ENCODE assay signal across 8 mouse cellular contexts in genomic region chr5:125520930-125521590, GRCm38 (mm10). TPM values are rescaled to one million over a fixed set of nuclear protein-coding genes. Genes with fewer than 3 reads are reported as not detected.
A peak's percentile ranks its signal among the peaks of the same experiment; 100 is the strongest.
DNase-seq lines count a peak whose midpoint lies in the region; ATAC-seq and TF ChIP-seq lines count a peak whose summit lies in the region.

No protein-coding gene starts in this region.

- H3K4me3 ChIP-seq in hindbrain, embryonic 10.5 days, result no peak overlapping the region; the same call in 1 of the 2 replicates
- H3K4me3 ChIP-seq in hindbrain, embryonic 14.5 days (replicated peaks; ENCODE audit: low read length), result no peak overlapping the region
- H3K4me3 ChIP-seq in lung, adult 2 months (replicated peaks; ENCODE audit: extremely low read depth, low read depth, low read length), result peak overlapping the region; percentile 47

- peaks cover 17% of the 10 kb centered on the region for H3K4me1 ChIP-seq in hindbrain, embryonic 10.5 days (replicated peaks)
- no peaks in the 10 kb centered on the region for H3K4me1 ChIP-seq in hindbrain, embryonic 14.5 days (replicated peaks; ENCODE audit: control insufficient read depth, insufficient read depth, low read length)
- no peaks in the 10 kb centered on the region for H3K4me1 ChIP-seq in lung, adult 2 months (ENCODE audit: control insufficient read depth, insufficient read depth, low read length)

- TF ChIP-seq CTCF in lung, adult 2 months (IDR thresholded peaks at IDR 0.05; ENCODE audit: insufficient read depth, low read length), result no peak

- no peak for DNase-seq in hindbrain, embryonic 10.5 days (ENCODE audit: low spot score)
- DNase-seq in hindbrain, embryonic 14.5 days (ENCODE audit: low spot score), result no peak
- DNase-seq in B cell, adult 2 months, result peak; percentile 54 to 62
- DNase-seq in c-Kit-positive CD71-positive TER-119-positive erythroid progenitor cells, embryonic 14.5 days (ENCODE audit: low spot score), result peak; percentile 17
- peak; percentile 12 for DNase-seq in lung, adult 2 months
- no peak for DNase-seq in cerebellum, adult 18-20 months
- DNase-seq in embryo, embryonic 9.5 days (ENCODE audit: extremely low spot score), result no peak

- peaks cover 30% of the 10 kb centered on the region for H3K36me3 ChIP-seq in hindbrain, embryonic 10.5 days
- H3K36me3 ChIP-seq in hindbrain, embryonic 14.5 days (replicated peaks; ENCODE audit: control insufficient read depth, insufficient read depth), result peaks cover 19% of the 10 kb centered on the region

- TF ChIP-seq POLR2A in lung, adult 2 months (IDR thresholded peaks at IDR 0.05; ENCODE audit: borderline replicate concordance, extremely low read depth, low read depth, low read length), result no peak

- no peaks in the 10 kb centered on the region for H3K27me3 ChIP-seq in hindbrain, embryonic 10.5 days (ENCODE audit: insufficient read depth, poor library complexity, severe bottlenecking)
- no peaks in the 10 kb centered on the region for H3K27me3 ChIP-seq in hindbrain, embryonic 14.5 days (ENCODE audit: control insufficient read depth, insufficient read depth, low read length)

- no peak for ATAC-seq in hindbrain, embryonic 14.5 days (ENCODE audit: low FRiP score)
- ATAC-seq in inflammation-experienced regulatory T-cells, adult 6 months, result no peak

- peak overlapping the region; percentile 12; the same call in 1 of the 2 replicates for H3K27ac ChIP-seq in hindbrain, embryonic 10.5 days
- no peak overlapping the region for H3K27ac ChIP-seq in hindbrain, embryonic 14.5 days

- H3K9ac ChIP-seq in hindbrain, embryonic 14.5 days, result no peak overlapping the region

- WGBS in hindbrain, embryonic 10.5 days, result 19% methylated on average over 15 of the region's 15 CpGs
- WGBS in hindbrain, embryonic 14.5 days, result 19% methylated on average over 15 of the region's 15 CpGs
- WGBS in lung, adult 2 months, result 20% methylated on average over 15 of the region's 15 CpGs

- H3K9me3 ChIP-seq in hindbrain, embryonic 10.5 days, result peaks cover 3% of the 10 kb centered on the region; the same call in 1 of the 2 replicates
- no peaks in the 10 kb centered on the region for H3K9me3 ChIP-seq in hindbrain, embryonic 14.5 days (ENCODE audit: control insufficient read depth, low read length)

- no peak overlapping the region for H3K4me2 ChIP-seq in hindbrain, embryonic 14.5 days (replicated peaks)

RNA-seq across cellular contexts. Expression of gene Tmem132b, which starts 10.5 kb away (rescaled TPM):
- polyA plus RNA-seq in hindbrain, embryonic 10.5 days (2016; fragmentation: Nextera tagmentation; extraction: Ambion mirVana), result 0.21 and 0.41 TPM in 2 replicates
- 6.3 and 7.9 TPM in 2 replicates for polyA plus RNA-seq in hindbrain, embryonic 14.5 days (2014; fragmentation: Nextera tagmentation; extraction: Ambion mirVana)
- 0.05 and 0.18 TPM in 2 replicates for polyA plus RNA-seq in lung, adult 2 months (2012; rRNA removed)
- not detected for polyA plus RNA-seq in inflammation-experienced regulatory T-cells, adult 6 months (2017; shearing (Covaris generic))

RNA-seq across cellular contexts. Expression of gene Aacs, which starts 45.4 kb away (rescaled TPM):
- 63.4 and 73.4 TPM in 2 replicates for polyA plus RNA-seq in hindbrain, embryonic 10.5 days (2016; fragmentation: Nextera tagmentation; extraction: Ambion mirVana)
- polyA plus RNA-seq in hindbrain, embryonic 14.5 days (2014; fragmentation: Nextera tagmentation; extraction: Ambion mirVana), result 75.5 and 98.4 TPM in 2 replicates
- polyA plus RNA-seq in lung, adult 2 months (2012; rRNA removed), result 53.0 and 58.6 TPM in 2 replicates
- 10 to 100 TPM; 22.5 to 25.4 (median 24.7) TPM for polyA plus RNA-seq in inflammation-experienced regulatory T-cells, adult 6 months (2017; shearing (Covaris generic))

Comparison
In these comparisons a context has a peak if more than half of its experiments do, and no peak if none do; other contexts are left out.
1. DNase-seq: peak in B cell, adult 2 months (2 of 2), c-Kit-positive CD71-positive TER-119-positive erythroid progenitor cells, embryonic 14.5 days (single experiment) and lung, adult 2 months (single experiment); none in hindbrain, embryonic 10.5 days (single experiment), hindbrain, embryonic 14.5 days (single experiment), cerebellum, adult 18-20 months (0 of 2) and embryo, embryonic 9.5 days (single experiment).